Mouse (Mus musculus) ES-Bruce4 (cell line): ENCODE results near the gene Mlx.
A peak's percentile ranks its signal among the peaks of the same experiment; 100 is the strongest.

Experiments used
- CTCF ChIP-seq: IDR thresholded peaks from one replicate; pipeline ENCODE4 v1.8.1; 2011; ENCODE audit warnings: low read depth, low read length
- EP300 ChIP-seq: IDR thresholded peaks from 2 replicates; pipeline ENCODE4 v1.6.1; 2011; ENCODE audit warnings: low read depth, low read length; ENCODE audit not compliant: insufficient read depth
- POLR2A ChIP-seq: IDR thresholded peaks from one replicate; pipeline ENCODE4 v1.8.1; 2011; ENCODE audit warnings: low read length; ENCODE audit not compliant: insufficient read depth

GRCm38 (mm10) chr11:101095314-101096024 is 8.4 kb downstream of the Mlx start, which contains the start of gene Psmc3ip:
- TF ChIP-seq CTCF: peak; percentile 70
- TF ChIP-seq POLR2A: no peak
- TF ChIP-seq EP300: no peak
